Mouse (Mus musculus) B cell, adult 2 months (primary cell): ENCODE results near the gene Ppp1r12b.

Experiments used
- DNase-seq, 2 experiments: peaks; one replicate each; pipeline ENCODE4 v3.0.0; 2022

Gene Ppp1r12b

DNA sequence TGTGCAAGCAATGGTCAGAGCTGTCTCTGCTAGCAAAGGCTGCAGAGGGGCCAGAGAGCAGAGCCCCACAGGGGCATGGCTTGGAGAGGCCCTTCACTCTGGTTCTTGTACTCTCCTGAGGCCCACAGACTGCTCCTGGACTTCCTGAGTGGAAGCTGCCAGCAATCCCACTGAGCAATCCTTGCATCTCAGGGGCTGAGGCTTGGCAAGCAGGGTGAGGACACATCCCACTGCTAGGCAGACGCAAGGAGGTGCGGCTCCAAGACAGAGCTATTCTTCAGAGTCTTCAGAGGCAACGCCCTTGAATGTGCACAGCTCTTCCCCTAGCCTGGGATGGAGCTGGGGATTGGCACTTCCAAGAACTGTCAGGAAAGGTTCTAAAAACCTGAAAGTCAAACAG is 198.5 kb downstream of the Ppp1r12b start:
- DNase-seq, result no peak

DNA sequence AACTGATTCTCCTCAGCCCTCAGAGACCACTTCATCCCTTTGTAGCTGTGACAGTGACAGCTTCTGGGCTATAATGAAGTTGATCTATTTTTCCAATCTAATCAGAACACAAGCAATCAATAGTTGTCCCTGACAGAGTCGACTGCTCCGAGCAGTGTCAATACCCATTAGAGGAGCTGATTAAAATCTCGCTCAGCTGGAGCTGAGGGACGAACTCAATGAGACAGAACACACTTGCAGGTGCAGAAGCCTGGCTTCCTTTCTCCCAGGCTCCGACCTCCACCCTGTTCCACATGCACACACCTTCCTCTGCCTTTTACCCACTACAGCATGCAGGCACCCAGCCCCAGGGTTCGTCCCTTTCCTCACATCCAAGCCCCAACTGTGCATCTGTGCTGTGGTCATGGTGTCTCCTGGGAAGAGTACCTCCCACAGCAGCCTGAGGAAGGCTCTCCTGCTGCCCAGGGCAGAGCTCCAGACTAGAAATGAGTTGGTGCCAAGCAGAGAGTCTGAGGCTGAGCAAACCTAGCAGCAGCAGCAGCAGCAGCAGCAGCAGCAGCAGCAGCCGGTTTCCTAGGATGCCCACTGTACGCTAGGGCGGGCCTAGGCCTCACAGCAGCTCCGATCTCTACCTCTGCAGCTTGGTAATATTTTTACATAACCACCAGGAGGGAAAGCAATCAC is 199.4 kb downstream of the Ppp1r12b start:
- DNase-seq, result no peak

DNA sequence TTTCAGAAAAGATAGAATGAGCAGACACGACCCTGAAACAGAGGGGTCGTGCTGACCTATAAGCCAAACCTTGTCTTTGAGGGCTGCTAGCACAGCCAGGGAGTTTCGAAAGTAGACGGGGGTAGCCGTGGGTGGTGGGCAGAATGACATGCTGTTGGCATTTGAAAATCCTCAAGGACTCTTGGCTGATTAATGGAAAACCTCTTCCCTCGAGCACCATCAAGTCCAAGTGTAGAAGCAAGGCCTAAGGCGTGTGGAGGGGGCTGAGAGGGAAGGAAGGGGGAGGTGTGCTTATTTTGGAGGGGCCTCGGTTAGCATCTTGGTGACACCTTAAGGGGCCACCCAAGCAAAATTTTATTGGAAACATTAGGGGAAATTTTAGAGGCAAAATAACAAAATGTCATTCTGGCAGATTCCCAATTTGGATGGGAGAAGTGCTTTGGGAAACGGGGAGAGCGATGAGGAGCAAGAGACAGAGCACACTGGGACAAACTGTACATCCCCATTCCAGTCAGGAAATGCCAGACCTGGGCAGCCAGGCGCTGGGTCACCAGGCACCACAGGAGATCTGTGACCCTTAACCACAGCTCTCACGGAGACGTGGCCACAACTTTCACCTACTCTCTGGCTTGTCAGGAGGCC is 200.1 kb downstream of the Ppp1r12b start:
- DNase-seq, result no peak

DNA sequence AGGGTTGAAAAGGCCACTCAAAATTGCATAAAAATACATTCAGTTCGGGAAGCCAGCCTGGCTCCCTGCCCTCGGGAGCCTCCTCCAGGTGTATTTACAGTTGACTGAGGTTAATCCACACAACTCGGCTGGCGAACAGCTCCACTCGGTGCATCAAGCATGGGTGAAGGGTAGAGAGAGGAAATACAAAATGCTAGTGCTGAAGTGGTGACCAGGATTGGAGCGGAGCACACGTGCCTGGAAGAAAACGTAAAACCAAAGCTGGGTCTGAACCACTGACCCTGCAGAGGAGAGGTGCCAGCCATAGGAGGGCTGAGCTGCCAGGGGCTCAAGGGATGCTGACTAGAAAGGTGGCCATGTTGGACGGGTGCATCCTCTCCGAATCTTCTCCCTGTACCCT is 200.9 kb downstream of the Ppp1r12b start:
- DNase-seq, result no peak

DNA sequence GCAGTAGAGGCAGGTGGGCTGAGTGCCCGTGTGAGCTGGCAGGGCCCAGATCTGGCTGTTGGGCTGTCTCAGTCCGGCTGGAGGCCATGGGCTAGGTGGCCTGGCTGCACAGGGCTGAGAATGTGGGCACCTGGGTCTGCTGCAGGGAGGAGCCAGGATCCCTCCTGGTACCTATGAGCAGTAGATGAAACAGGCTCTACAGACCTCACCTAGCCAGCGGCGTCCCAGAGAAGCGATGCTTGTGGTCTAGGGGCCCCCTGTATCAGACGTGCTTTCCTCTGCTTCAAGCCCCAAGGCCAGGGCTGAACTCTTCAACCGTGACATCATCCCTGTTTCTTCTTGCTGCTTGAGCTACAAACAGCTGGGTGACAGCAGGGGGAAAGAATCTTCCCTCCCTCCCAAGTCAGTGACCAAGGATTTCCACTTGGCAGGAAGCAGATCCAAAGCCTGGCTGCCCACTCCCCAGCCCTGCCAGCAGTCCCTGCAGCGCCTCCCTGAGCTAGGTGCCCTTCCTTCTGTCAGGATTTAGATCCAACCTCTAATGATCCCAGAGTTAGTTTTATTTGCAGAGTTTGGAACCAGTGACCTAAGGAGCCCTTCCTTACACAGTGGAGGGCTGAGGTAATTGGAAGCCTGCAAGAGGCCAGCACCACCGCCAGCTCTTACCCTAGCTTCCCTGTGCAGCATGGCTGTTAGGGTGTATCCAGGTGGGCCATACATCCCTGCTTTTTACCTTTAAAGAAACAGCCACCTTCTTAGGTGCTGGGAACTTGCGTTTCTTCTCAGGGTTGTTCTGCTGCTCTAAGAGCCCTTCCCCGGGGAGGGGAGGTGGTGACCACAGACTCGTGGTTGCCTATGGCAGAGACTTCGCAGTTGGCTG is 201.8 kb downstream of the Ppp1r12b start:
- no peak for DNase-seq

DNA sequence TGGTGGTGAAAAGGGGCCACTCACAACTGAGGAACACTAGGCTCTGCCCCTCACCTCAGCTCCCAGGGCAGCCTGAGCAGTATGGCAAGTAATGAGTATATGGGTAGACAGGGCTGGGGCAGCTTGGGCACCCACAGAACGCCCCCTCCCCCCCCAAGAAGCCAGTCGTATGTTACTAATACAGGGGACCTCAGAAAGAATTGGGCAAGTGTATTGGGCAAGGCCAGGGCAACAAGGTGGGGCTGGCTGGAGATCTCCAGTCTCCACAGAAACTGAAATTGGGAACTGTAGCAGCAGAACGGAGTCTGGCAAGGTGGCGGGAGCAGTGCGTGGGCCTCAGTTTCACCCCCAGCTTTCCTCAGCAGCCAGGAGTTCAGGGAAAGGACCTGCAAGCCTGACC is 203.3 kb downstream of the Ppp1r12b start:
- DNase-seq, result no peak

DNA sequence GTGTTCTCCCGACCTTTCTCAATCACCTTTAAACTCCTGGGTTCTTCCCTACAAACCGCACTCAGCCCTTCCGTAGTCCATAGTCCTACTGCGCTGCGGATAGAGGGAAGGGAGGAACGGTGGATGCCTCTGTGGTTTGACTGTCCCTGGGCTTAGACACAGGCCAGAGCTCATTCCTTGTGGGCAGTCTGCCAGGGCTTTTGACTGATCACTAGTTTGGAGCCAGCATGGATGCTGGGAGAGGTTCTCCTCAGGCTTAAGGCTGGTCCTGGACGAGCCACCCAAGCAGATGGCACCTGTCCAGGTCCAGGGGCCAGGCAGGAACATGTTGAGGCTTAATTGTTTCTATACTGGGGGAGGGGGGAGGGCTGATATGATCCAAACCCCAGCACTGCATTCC is 205.9 kb downstream of the Ppp1r12b start:
- no peak for DNase-seq

DNA sequence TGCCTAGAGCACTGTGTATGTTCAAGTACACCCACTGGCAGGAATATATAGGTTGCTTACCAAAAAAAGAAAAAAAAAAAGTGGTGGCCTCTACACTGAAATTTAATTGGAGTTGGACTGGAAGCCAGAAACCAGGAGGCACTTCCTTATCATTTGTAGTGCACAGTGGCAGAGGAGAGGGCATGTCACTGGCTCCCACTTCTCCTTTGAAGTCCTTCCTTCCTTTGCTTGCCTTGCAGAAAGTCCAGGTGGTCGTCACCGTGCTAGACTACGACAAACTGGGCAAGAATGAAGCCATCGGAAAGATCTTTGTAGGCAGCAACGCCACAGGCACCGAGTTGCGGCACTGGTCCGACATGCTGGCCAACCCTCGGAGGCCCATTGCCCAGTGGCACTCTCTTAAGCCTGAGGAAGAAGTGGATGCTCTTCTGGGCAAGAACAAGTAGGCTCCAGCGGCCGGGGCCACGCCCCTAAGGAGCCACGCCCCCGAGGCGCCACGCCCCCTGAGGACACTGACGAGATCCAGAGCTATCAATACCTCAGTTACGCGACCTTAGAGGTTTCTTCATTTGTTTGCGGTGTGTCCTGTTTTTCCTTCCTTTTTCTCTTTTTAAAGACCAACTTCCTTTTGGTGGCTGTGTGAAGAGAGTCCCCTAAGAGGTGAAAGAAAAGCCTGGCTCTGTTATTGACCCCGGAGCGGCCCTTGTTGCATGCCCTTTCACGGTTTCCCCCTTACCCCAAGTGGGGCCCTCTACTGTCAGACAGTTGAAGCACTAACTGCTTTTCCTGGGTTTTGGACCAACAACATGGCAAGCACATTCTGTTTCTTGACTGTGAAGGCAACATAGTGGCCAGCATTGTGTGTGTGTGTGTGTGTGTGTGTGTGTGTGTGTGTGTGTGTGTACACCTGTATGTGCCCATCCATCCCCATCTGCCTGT is 208.2 kb downstream of the Ppp1r12b start:
- peak; percentile 92 to 93 for DNase-seq

DNA sequence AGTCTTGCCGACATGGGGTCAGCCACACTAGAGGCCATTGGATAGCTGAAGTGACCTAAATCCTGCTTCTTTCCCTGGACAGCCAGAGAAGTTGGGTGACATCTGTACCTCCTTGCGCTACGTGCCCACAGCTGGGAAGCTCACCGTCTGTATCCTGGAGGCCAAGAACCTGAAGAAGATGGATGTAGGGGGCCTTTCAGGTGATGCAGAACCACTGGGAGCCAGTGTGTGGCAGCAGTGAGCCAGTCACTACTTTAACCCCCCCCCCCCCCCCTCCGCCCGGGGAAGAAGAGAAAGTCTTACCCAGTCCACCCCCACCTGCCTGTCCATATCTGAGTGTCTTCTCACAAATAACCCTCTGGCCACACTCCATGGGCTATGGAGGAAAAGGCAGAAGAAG is 210.1 kb downstream of the Ppp1r12b start:
- peak; percentile 55 to 57 for DNase-seq

DNA sequence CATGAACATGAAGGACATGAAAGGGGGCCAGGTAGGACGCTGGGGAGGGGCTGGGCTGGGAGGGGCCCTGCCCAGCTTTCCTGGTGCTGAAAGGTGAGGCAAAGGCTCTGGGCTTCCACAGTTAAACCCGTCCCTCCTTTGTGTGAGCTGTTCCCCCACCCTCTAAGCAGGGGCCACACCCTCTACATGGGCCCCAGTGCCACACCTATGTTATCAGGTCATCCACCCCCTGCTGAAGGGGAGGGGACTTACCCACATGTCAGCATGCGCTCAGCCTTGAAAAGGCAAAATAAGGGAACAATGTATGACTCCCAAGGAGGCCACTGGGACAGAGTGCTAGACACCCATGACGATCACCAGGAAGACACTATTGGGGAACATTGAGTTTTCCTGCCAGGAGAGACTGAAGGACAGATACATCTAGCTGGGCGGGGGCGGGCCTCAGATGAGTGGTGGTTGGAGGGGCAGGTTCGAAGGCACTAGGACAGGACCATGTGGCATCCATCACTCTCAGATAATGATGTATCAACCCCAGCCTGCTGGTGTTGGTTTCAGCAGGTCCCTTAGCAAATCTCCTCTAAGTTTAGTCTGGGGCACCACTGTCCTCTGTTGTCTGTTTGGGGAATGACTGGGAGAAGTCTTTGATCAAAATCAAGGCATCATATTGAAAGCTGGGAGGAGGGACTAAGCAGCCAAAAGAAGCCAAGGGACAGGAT is 213.6 kb downstream of the Ppp1r12b start:
- no peak for DNase-seq

DNA sequence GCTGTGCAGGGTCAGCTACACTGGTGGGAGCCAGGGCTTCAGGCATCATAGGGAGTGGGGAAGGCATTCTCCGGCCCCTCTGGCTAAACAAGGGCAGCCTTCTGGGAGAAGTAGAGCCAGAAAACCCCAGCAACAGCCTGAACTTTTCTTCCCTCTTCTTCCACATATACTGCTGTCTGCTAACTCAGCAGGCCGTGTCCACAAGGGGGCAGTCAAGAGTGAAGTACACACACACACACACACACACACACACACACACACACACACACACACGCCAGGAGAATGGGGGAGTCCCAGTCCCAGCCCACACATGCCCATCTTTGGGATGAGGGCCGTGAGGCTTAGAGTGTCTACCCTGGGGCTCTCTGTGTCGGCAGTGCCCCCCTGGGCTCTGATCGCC is 214.3 kb downstream of the Ppp1r12b start:
- peak; percentile 40 to 43 for DNase-seq

DNA sequence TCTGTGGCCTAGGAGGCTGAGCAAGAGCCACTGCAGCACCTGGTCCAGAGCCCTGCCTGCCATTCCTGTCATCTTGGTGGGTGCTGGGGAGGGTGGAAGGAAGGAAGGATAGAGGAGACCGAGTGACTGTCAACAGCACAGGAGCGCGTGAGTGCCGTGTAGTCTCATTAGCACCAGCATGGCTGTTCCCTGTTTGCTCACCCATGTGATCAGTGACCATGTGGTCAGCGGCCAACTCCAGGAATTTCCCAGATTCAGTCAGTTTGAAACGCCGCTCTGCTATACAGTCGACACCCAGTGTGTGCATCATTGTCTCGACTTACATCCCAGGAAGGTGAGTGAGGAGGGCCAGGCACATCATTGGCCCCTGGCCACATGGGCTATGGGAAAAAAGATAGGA is 218.3 kb downstream of the Ppp1r12b start:
- DNase-seq, result no peak

DNA sequence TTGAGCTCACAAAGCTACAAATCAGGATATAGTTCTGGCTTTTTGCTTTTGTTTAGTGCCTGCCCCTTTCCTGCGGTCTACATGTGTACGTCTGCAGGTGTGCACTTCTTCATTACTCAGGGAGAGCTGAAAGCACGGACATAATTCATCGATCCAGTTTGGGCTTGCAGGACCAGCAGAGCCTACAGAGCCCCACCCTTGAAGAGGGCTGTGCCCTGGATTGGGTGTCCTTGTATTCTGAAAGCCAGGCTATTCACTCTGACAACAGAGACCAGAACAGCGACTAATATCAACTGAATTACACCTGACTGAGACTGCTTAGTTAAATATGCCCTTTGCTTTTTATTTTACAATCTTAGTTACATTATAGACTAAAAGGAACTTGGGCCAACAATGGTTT is 222.1 kb downstream of the Ppp1r12b start:
- DNase-seq, result no peak

DNA sequence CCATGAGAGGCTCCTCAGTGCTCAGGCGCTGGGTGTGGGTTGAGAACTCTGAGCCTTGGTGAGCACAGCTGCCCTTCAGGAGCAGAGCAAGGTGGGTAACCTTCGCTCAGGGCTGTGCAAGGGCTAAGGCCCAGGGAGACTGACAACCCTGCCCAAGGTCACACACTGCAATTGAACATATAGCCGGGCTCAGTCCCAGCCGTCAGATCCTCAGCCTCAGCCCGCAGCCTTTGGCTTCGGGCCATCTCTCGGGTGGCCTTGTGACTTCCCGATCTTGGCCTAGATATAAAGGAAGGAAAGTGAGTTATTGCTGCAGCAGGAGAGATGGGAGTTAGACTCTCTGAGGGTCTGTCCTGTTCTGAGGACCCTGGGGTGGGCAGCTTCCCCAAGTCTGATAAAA is 228.5 kb downstream of the Ppp1r12b start:
- no peak for DNase-seq

DNA sequence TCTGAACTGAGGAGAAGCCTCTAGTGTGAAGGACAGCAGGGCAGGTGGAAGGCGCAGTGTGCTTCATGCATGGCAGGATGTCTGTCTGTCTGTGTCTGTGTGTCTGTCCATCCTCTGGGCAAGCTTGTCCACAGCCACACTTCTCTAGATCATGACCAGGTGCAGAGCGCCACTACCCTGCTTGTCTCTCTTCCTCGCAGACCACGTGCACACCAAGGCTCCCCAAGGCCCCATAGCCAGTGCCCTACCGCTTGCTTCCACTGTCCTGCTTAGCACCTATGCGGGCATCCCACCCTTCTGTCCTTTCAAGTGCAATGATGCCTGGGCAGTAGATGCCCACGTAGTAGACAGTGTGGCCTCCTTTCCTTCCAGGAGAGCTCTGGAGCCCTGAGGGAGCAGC is 229.3 kb downstream of the Ppp1r12b start:
- no peak for DNase-seq

DNA sequence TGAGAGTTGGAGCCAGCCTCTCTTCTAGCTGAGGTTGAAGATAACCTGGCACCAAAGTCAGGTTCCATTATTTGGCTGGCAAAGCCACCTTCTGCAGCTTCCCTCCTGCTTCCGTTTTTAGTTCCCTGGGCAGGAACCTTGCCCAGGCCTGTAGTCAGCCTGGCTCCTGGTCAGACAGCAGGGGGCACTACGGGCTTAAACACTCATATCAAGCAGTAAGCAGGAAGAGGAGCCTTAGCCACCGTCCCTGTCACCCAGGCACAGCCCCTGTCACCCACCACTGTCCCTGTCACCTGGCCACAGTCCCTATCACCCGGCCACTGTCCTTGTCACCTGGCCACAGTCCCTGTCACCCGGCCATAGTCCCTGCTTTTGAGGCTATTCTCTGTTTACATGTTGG is 230.5 kb downstream of the Ppp1r12b start:
- DNase-seq, result peak; percentile 46 to 50

DNA sequence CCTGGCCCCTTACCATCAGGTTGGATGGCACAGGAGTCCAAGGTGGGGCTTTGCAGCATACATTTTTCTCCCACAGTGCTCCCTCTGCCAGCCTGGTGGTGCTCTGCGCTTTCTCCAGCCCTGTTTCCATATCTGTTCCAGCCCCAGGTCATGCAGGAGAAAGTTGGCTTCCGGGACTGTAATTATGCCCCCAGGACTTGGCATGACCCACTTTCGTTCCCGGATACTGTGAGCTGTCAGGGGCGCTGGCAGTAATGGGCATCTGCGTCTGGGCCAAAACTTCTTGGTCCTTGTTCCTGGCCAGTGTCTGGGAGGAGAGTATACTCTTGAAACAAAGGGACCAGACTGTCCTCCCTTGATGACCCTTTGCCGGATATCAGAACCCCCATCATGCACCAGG is 232.9 kb downstream of the Ppp1r12b start:
- DNase-seq, result no peak

DNA sequence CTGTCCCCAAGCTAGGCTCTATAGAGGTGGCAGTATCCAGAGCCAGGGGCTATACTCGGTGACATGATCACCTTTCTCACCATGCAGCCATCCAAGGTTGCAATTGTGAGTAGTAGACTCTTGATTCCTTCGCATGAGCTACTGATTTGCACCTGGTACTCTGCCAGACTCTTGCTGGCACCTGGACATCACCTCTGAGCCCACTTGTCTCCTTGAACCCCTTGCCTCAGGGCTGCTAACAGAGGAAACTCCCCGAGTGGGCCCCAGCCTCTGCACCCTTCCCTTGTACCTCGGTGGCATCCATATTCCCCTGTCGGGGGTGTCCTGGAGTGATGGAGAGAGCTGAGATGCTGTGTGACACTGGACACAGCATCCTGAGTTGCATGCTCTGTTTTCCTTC is 234.3 kb downstream of the Ppp1r12b start:
- no peak for DNase-seq

DNA sequence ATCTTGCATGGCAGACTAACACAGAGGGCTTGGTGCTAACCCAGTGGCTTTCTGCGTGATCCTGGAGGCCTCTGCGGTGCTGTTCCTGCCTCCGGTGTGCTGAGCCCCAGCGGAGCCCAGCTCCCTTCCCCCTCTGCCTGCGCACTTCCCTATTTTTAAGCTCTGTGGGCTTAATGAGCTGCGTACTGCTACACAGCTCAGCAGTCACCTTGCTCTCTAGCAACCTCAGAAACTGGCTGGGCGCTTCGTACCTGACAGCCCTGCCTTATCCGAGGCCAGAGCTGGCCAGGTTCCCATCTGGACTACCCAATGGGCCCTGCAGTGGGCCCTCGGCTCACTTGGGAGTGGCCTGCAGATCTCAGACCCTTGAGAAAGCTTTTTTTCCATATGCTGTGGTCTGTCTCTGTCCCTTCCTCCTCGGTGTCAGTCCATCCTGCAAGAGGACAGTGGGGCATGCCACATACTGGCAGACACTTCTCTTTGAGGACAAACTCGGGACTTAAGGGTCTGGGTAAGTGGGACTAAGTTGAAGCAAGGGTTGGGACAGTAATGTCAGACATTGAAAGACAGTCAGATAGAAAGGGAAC is 235.9 kb downstream of the Ppp1r12b start:
- DNase-seq, result peak; percentile 67 to 74

DNA sequence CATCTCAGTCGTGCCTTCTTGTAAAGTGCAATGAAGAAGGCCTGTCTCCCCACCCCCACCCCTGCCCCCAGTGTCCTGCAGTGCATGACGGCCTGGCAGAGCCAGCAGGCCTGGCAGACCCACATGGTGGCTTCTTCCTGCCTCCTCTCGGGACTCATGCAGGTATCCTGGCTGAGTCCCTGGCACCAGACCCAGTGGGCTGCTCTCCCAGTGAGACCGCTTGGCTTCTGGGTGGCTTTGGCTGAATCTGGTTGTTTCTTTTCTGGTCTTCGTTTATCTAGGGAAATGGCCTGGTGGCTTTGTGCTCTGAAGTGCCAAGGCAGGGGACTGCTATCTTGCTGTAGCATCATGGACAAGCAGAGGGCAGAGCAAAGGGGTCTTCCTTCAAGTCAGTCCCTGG is 240.7 kb downstream of the Ppp1r12b start:
- DNase-seq, result no peak

DNA sequence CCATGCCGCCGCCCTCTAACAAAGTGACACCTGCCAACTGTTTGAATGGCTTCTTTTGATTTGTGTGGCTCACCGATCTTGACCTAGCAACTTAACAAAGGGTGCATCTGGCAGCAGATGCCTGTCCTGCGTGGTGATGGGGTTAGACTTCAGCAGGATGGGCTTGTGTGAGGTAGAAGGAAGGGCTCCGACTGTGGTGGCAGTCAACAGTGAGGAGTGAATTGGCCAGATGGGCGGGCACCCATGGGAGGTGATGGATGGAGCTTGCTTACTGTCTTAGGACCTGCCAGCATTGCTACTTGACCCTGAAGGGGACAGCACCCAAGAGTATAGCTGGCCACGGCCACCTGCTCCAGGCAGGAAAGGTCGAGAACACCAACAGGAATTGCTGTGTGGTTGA is 241.6 kb downstream of the Ppp1r12b start:
- DNase-seq, result no peak
